Mouse (Mus musculus) naive thymus-derived CD4-positive, alpha-beta T cell, adult 2 months (primary cell): Measurements from ENCODE around the gene Gpr160.
"Not testable (repeated sequence)": the region's sequence is repeated elsewhere in the genome, so short reads cannot be mapped to it uniquely, and the experiment has no call there.

Experiments used
- DNase-seq: peaks from one replicate; pipeline ENCODE4 v3.0.0-alpha.2; 2011; ENCODE audit warnings: low read depth

Gpr160 gene

GRCm38 (mm10) chr3:30855604-30856458 lies at the start of gene Gpr160:
Gpr160 (plus strand) TSS chr3:30855950.
- peak; percentile 81 for DNase-seq

DNA sequence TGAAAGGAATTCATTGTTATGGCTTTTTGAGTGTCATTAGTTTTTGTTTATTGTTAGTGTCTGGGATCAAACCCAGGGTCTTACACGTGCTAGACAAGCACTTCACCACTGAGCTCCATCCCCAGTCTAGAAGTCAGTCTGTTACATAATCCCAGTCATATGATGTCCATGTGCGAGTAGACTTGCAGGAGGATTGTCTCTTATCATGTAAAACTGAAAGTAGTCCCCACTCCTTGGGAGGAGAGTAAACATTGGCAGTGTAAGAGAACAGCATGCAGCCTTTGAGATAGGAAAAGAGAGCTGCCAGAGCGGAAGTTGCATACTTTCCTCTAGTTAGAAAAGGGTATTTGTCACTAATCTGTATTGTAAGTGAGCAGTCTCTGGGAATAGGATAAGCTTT lies 42.9 kb upstream of the Gpr160 start:
- DNase-seq, result no peak

DNA sequence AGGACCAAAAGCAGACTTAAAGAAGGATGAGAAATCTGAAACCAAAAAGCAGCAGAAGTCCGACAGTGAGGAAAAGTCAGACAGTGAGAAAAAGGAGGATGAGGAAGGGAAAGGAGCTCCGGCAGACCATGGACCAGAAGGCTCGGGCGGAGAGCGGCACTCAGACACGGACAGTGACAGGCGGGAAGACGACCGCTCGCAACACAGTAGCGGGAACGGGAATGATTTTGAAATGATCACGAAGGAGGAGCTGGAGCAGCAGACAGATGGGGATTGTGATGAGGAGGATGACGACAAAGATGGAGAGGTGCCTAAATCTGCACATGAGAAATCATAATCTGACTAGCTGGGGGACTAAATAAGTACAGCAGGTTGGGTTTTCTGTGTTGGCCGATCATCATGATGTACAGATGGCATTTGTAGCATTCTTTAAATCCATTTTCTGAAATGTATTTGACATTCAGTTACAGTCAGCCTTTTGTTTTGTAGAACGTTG lies 37.1 kb upstream of the Gpr160 start:
- no peak for DNase-seq

DNA sequence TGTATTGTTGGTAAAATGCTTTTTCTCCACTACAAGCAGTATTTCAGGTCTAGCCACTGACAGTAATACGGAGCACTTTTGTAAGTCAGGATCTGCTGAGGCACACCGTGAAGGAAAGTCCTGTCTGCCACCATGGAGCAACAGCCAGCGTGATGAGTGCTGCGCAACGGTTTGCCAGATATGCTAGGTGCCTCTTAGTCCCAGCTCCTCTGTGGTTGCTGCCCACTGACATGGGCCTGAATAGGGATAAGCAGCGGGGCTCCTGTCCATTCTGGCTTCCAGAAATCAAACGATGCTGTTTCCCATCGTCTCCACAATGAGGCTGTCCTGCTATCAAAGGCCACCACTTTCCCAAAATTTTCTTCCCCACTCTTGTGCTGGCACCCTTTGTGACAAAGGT lies 33.6 kb upstream of the Gpr160 start:
- no peak for DNase-seq

- DNase-seq, result no peak
Observed at GRCm38 (mm10) chr3:30826069-30826468, 29.7 kb upstream of the Gpr160 start.

DNA sequence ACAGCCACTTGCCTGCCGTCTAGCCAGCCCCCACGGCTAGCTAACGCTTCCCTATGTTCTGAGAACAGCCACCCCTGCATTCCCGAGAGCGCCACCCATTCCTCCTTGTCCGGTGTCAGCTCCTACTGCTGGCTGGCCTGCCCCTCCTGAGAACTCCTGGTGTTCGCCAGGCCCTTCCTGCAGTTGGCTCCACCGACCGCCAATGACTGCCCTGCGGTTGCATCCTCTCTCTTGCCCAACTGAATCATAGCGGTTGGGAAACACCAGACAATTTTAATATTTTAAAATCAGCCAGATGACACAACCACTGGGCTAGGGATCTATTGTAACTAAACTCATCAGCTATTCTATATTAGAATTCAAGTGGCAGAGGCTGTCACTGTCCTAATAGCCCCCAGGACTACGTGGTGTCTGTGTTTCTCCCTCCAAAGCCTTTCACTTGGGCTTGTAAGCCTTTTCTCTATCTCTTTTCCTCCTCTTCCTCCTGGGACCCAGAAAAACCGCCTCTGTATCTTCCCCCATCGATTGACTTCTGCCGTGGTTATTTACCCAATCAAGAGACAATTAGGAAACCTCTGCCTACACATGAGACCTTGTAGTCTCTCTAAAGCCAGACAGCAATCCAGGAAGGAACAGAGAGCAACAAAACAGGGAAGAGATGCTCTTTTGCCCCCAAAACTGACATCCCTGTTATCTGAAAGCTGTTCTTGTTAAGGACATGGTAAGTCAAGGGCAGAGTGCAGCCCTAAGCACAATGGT lies 23.7 kb upstream of the Gpr160 start:
- no peak for DNase-seq

GRCm38 (mm10) chr3:30833254-30833653 lies 22.5 kb upstream of the Gpr160 start:
- no peak for DNase-seq

DNA sequence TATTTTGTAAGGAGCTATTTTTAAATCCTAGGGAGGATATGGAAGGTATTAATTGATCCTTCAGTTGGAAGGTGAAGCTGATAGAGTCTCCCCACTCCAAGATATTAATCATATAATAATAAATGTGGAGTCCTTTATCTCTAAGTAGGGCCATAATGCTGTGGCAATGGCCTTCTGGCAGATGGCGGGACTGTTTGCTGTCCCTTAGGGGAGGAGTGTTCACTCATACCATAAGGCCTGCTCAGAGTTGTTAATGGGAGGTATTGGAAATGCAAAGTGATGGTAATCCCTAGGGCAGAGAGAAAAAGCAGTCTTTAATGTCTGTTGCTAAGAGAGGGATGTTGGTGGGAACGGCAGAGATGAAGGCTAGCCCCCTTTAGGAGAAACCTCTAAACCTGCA lies 10.0 kb upstream of the Gpr160 start:
- no peak for DNase-seq

- no peak for DNase-seq
Observed at GRCm38 (mm10) chr3:30847413-30847812, 8.3 kb upstream of the Gpr160 start.

GRCm38 (mm10) chr3:30851422-30851821 lies 4.3 kb upstream of the Gpr160 start:
- no peak for DNase-seq

GRCm38 (mm10) chr3:30853596-30853995 lies 2.2 kb upstream of the Gpr160 start:
- no peak for DNase-seq

DNA sequence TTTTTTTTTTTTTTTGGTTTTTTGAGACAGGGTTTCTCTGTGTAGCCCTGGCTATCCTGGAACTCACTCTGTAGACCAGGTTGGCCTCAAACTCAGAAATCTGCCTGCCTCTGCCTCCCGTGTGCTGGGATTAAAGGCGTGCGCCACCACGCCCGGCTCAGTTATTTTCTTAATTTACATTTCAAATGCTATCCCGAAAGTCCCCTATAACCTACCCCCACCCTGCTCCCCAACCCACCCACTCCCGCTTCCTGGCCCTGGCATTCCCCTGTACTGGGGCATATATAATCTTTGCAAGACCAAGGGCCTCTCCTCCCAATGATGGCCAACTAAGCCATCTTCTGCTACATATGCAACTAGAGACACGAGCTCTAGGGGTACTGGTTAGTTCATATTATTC lies 3.8 kb downstream of the Gpr160 start:
- DNase-seq, result not testable (repeated sequence)

GRCm38 (mm10) chr3:30860705-30861104 lies 5.0 kb downstream of the Gpr160 start:
- DNase-seq, result no peak

DNA sequence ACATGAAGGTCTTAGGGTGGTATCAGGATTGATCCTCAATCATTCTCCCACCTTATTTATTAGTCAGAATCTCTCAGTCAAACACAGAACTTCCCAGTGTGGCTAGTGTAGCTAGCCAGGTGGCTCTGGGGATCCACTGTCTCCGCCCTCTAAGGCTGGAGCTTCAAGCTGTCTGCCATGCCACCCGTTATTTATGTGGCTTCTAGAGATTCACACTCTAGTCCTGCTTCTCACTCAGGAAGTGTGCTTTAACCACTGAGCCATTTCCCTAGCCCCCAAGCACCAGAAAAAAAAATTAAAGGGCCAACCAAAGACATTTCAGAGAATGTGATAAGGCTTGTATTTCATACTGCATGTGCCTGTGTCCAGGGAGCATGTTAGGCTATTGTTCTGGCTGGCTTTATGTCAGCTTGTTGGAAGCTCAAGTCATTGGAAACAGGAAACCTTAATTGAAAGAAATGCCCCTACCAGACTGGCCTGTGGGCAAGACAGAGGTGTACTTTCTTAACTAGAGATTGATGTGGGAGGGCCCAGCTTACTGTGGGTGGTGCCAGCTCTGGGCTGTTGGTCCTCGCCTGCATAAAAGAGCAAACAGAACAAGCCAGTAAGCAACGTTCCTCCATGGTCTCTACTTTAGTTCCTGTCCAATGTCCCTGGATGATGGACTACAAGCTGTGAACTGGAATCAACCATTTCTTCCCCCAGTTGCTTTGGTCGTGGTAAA lies 8.1 kb downstream of the Gpr160 start:
- no peak for DNase-seq

DNA sequence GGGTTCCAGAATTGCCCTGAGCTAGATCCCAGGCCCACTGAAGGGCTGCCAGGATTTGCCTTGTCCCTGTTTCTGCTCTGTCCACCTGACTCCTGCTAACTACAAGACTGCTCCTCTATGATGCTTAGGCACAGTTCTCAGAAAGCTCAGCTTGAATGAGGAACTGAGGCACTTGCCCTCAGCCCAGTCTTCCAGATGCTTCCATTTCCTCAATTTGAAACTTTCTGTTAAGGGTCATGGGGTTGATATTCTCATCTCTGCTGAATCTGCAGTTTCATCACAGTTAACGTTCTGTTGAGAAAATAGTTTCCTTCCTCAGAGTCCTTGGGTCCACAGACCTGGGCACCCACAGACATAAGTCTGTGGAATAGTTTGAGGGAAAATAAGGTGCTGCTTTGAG lies 8.9 kb downstream of the Gpr160 start:
- no peak for DNase-seq

GRCm38 (mm10) chr3:30868176-30868575 lies 12.4 kb downstream of the Gpr160 start:
- DNase-seq, result no peak

DNA sequence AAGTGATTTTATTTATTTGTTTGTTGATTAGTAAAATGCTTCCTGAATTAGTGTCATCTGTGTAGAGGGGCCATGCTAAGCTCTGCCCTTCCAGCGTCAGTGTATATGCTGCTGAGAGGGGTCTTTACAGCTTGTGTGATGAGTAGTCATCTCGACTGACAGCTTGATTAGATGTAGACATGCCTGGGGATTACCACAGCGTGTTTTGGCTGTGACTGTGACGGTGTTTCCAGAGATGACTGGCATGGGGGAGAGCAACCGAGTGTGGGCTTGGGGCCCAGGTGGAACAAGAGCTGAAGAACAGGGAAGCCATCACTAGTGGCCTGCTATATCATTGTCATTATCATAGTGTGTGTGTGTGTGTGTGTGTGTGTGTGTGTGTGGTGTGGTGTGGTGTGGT lies 12.9 kb downstream of the Gpr160 start:
- no peak for DNase-seq

DNA sequence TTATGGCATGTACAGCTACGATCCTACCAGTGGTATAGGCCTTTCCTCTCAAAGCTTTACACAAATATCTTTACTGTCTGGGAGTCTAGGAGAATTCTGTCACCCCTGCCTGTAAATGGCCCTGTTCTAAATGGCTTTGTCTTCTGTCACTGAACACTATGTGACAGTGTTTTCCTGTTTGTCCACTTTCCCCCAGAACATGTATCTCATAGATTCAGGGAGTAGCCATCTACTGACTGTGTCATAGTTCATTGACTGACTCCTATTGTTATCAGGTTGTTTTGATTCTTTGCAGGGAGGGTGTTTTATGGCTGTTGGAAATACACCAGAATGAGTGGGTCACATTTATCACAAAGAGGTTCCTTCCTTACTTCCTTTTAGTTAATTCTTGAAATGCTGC lies 14.2 kb downstream of the Gpr160 start:
- no peak for DNase-seq

DNA sequence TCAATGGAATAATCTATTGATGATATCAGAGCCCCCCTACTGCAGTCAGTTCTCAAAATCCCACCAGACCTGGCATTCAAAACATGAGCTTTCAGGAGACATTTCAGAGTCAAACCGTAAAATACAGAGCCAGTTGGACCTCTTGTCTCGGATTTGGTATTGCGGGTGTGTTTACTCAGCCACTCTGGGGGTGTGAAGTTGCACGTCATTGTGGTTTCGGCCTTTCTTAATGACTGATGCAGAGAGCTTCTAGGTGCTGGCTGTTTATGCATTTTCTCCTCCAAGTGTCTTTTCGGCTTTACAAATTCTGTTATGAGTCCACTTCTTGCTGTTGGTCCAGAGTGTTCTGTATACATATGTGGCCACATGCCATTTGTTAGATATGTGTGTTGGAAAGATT lies 21.0 kb downstream of the Gpr160 start:
- no peak for DNase-seq

DNA sequence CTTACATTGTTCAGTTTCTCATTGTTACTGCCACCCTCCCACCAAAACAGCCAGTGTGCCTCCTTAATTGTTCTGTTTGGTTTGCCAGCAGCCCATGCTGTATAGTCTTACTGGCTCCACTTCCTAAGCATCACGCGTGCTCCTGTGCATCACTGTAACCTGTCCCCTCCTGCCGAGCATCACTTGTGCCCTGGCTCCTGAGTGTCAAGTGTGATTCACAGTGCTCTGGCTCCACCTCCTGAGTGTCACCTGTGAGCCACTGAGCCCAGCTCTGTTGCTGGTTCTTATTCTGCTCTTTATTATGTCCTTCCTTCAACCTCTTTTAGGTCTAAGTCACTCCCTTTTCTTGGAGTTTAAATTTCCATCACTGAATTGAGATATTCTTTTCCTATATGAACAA lies 31.7 kb downstream of the Gpr160 start:
- DNase-seq, result no peak

- no peak for DNase-seq
Observed at GRCm38 (mm10) chr3:30889014-30889413, 33.3 kb downstream of the Gpr160 start.

DNA sequence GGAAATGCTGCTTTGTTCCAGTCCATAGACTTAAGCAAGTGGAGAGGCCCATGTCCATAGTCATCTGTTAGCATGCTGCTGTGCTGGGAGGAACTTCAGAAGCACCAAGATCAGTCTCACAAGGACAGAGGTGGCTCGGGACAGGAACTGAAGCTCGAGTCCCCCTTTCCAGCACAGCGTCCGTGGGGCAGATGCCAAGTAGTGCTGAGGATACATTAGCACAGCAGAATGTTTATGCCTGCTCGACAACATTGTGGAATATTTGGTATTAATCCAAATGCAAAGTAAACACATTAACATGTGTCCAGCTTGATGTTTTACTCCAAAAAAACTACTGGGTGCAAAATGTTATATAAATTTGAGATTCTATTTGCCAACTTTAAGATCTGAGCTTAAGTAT lies 41.0 kb downstream of the Gpr160 start:
- DNase-seq, result no peak

DNA sequence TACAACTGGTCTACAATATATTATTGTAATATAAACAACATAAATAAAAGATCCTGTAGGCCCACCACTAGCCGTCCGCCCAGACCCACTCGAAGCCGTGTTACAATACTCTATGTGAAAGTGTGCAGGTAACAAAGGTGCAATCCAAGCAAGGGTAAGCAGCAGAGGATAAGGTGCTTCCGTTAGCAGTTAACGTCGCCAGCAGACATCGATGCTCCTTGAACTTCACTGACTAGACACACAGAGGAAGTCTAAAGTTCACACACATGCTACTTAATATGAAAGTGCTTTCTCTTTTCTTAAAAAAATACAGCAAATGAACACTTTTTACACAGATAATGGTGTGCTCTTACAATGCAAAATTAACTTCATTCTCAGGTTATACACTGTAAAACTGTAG lies 43.7 kb downstream of the Gpr160 start:
- no peak for DNase-seq
